ENCODE assay signal across 8 mouse cellular contexts in the genomic region with DNA sequence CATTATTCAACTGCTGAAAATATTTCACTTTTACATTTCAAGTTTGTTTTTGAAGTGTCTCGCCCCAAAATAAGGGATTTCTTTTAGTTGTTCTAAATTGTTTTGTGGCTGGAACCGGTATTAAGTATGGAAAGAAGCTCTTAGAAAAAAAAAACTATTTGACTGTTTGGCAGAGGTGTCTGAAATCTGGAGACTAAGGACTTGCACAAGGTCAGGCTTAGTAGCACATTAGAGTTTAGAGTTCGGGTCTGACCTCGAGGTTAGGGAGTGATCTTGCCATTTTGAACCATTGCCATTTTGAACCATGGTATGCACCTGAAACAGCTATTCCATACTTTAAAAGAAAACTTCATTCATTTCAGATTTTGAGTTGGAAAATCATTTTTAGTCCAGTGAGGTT. TPM values are rescaled to one million over a fixed set of nuclear protein-coding genes. Genes with fewer than 3 reads are reported as not detected.
A peak's percentile ranks its signal among the peaks of the same experiment; 100 is the strongest.
DNase-seq lines count a peak whose midpoint lies in the region; ATAC-seq and TF ChIP-seq lines count a peak whose summit lies in the region.

No protein-coding gene starts in this region.

- H3K9me3 ChIP-seq in lung, postnatal 0 days (ENCODE audit: low read length) = no peaks in the 10 kb centered on the region
- no peaks in the 10 kb centered on the region for H3K9me3 ChIP-seq in hindbrain, embryonic 15.5 days
- H3K9me3 ChIP-seq in midbrain, postnatal 0 days (ENCODE audit: low read length) = no peaks in the 10 kb centered on the region

- peak overlapping the region; percentile 98 for H3K9ac ChIP-seq in lung, postnatal 0 days (replicated peaks; ENCODE audit: low read depth)
- H3K9ac ChIP-seq in hindbrain, embryonic 15.5 days = peak overlapping the region; percentile 99
- H3K9ac ChIP-seq in midbrain, postnatal 0 days (replicated peaks; ENCODE audit: low read length, poor library complexity, severe bottlenecking) = peak overlapping the region; percentile 33; the same call in 1 of the 2 replicates

- TF ChIP-seq POLR2A in cortical plate, adult 2 months (IDR thresholded peaks at IDR 0.05; ENCODE audit: extremely low read depth, insufficient read depth, low read length) = no peak

- no peak for TF ChIP-seq EP300 in lung, postnatal 0 days (IDR thresholded peaks at IDR 0.05)

- H3K36me3 ChIP-seq in lung, postnatal 0 days (ENCODE audit: insufficient read depth, low read length) = no peaks in the 10 kb centered on the region
- peaks cover 13% of the 10 kb centered on the region for H3K36me3 ChIP-seq in hindbrain, embryonic 15.5 days
- peaks cover 5% of the 10 kb centered on the region; the same call in 1 of the 2 replicates for H3K36me3 ChIP-seq in midbrain, postnatal 0 days (ENCODE audit: insufficient read depth, low read length)

- under 1% methylated on average over 4 of the region's 4 CpGs for WGBS in lung, postnatal 0 days
- WGBS in hindbrain, embryonic 15.5 days = 0% methylated on average over 4 of the region's 4 CpGs
- 0% methylated on average over 4 of the region's 4 CpGs for WGBS in midbrain, postnatal 0 days

- peak; percentile 61 for DNase-seq in lung, postnatal 0 days (ENCODE audit: low spot score)
- DNase-seq in lung, postnatal 36 days = no peak
- DNase-seq in midbrain, postnatal 0 days (ENCODE audit: low spot score) = peak; percentile 15
- DNase-seq in thymus, postnatal 36 days = no peak
- DNase-seq in urinary bladder, postnatal 14 days (ENCODE audit: low spot score) = no peak
- no peak for DNase-seq in spleen, postnatal 10 days (ENCODE audit: low spot score in 2 of 2)

- peak overlapping the region; percentile 78 for H3K27ac ChIP-seq in lung, postnatal 0 days (ENCODE audit: low read length)
- peak overlapping the region; percentile 59 for H3K27ac ChIP-seq in cortical plate, adult 2 months (ENCODE audit: insufficient read depth, low read length)
- H3K27ac ChIP-seq in hindbrain, embryonic 15.5 days (replicated peaks) = peak overlapping the region; percentile 34; the same call in 1 of the 2 replicates
- no peak overlapping the region for H3K27ac ChIP-seq in midbrain, postnatal 0 days (ENCODE audit: low read depth, low read length)

- ATAC-seq in lung, postnatal 0 days = no peak
- ATAC-seq in hindbrain, embryonic 15.5 days (ENCODE audit: low FRiP score, low read depth) = no peak
- no peak for ATAC-seq in midbrain, postnatal 0 days (ENCODE audit: low FRiP score)

- peaks cover 2% of the 10 kb centered on the region; the same call in 1 of the 2 replicates for H3K4me1 ChIP-seq in lung, postnatal 0 days (ENCODE audit: insufficient read depth, low read depth, low read length)
- H3K4me1 ChIP-seq in cortical plate, adult 2 months (ENCODE audit: control insufficient read depth, insufficient read depth, low read length) = no peaks in the 10 kb centered on the region; the same call in 1 of the 2 replicates
- peaks cover 29% of the 10 kb centered on the region for H3K4me1 ChIP-seq in hindbrain, embryonic 15.5 days (replicated peaks)
- no peaks in the 10 kb centered on the region; the same call in 1 of the 2 replicates for H3K4me1 ChIP-seq in midbrain, postnatal 0 days (ENCODE audit: insufficient read depth, low read length)

- TF ChIP-seq CTCF in lung, postnatal 0 days (IDR thresholded peaks at IDR 0.05) = no peak
- TF ChIP-seq CTCF in cortical plate, adult 2 months (IDR thresholded peaks at IDR 0.05; ENCODE audit: extremely low read depth, insufficient read depth, low read length) = no peak
- TF ChIP-seq CTCF in midbrain, postnatal 0 days (IDR thresholded peaks at IDR 0.05) = no peak

- peak overlapping the region; percentile 62 for H3K4me2 ChIP-seq in lung, postnatal 0 days (replicated peaks; ENCODE audit: low read depth, low read length)
- peak overlapping the region; percentile 78 for H3K4me2 ChIP-seq in hindbrain, embryonic 15.5 days
- H3K4me2 ChIP-seq in midbrain, postnatal 0 days (ENCODE audit: low read depth, low read length, poor library complexity, severe bottlenecking) = peak overlapping the region; percentile 75

- H3K4me3 ChIP-seq in lung, postnatal 0 days (ENCODE audit: low read depth, low read length) = peak overlapping the region; percentile 99
- H3K4me3 ChIP-seq in cortical plate, adult 2 months (ENCODE audit: insufficient read depth, low read length) = peak overlapping the region; percentile 87
- H3K4me3 ChIP-seq in hindbrain, embryonic 15.5 days = peak overlapping the region; percentile 81
- peak overlapping the region; percentile 86 for H3K4me3 ChIP-seq in midbrain, postnatal 0 days (ENCODE audit: low read depth, low read length)

- H3K27me3 ChIP-seq in lung, postnatal 0 days (replicated peaks; ENCODE audit: insufficient read depth, low read length) = no peaks in the 10 kb centered on the region
- H3K27me3 ChIP-seq in hindbrain, embryonic 15.5 days = no peaks in the 10 kb centered on the region
- no peaks in the 10 kb centered on the region for H3K27me3 ChIP-seq in midbrain, postnatal 0 days (ENCODE audit: insufficient read depth, low read length)

RNA-seq across cellular contexts. Expression of gene Zfand5, which starts 1.4 kb away (rescaled TPM):
- polyA plus RNA-seq in lung, postnatal 0 days (2015; fragmentation: Nextera tagmentation; extraction: Ambion mirVana) = 108 and 109 TPM in 2 replicates
- 120 and 121 TPM in 2 replicates for polyA plus RNA-seq in cortical plate, adult 2 months (2012; rRNA removed)
- polyA plus RNA-seq in hindbrain, embryonic 15.5 days (2015; fragmentation: Nextera tagmentation; extraction: Ambion mirVana) = 170 TPM in 2 replicates
- total RNA-seq in midbrain, postnatal 0 days (2014; rRNA removed) = 99.1 and 147 TPM in 2 replicates
- polyA plus RNA-seq in midbrain, postnatal 0 days (2015; fragmentation: Nextera tagmentation; extraction: Ambion mirVana) = 120 and 123 TPM in 2 replicates

Comparison
In these comparisons a context has a peak if more than half of its experiments do, and no peak if none do; other contexts are left out.
1. DNase-seq: peak in lung, postnatal 0 days (single experiment) and midbrain, postnatal 0 days (single experiment); none in lung, postnatal 36 days (single experiment), thymus, postnatal 36 days (0 of 2), urinary bladder, postnatal 14 days (single experiment) and spleen, postnatal 10 days (0 of 2).
2. H3K9ac ChIP-seq: peak in every context shown above with its lines; median percentile 99 in hindbrain, embryonic 15.5 days; 98 in lung, postnatal 0 days; 33 in midbrain, postnatal 0 days.
3. Peak in every context shown above with its lines, with median percentiles within 50 percentile points of each other: H3K4me2 ChIP-seq and H3K4me3 ChIP-seq.